Mouse (Mus musculus) MEL (cell line): ENCODE measurements at regions not wholly inside any gene's neighbourhood (a gene's known extent, or its start where the extent isn't known, plus 50 kb on each side); places are given as distances from the start of the nearest gene placed in this dataset.

Source experiments
- DNase-seq: peaks from one replicate; pipeline ENCODE4 v3.0.0; 2011; ENCODE audit warnings: low read depth, low spot score
- H3K27ac ChIP-seq: 2 replicates; pipeline ENCODE4 v1.5.1; 2012; ENCODE audit warnings: low read depth, mild to moderate bottlenecking, control low read depth, low read length, moderate library complexity; ENCODE audit not compliant: control insufficient read depth
- H3K27me3 ChIP-seq, 2 experiments: fragments of 150-350 bp in 1 of 2; sonication (generic) in 1 of 2; 2 replicates each; pipeline ENCODE4 v1.6.1; 2012; ENCODE audit warnings: low read length in 2 of 2, mild to moderate bottlenecking in 2 of 2, improper control_type of control experiment in 1 of 2, moderate library complexity in 1 of 2; ENCODE audit not compliant: insufficient read depth in 2 of 2, control insufficient read depth in 1 of 2
- H3K36me3 ChIP-seq, 2 experiments: 2 replicates each; pipeline ENCODE4 v1.6.1; 2012 to 2014; ENCODE audit warnings: low read length in 2 of 2, improper control_type of control experiment in 1 of 2, inconsistent platforms in 1 of 2, mild to moderate bottlenecking in 1 of 2; ENCODE audit not compliant: insufficient read depth in 2 of 2, control insufficient read depth in 1 of 2
- H3K4me1 ChIP-seq, 2 experiments: fragments of 150-350 bp in 1 of 2; sonication (generic) in 1 of 2; 2 replicates each; pipeline ENCODE4 v1.6.1; 2012; ENCODE audit warnings: low read length in 2 of 2, improper control_type of control experiment in 1 of 2, mild to moderate bottlenecking in 1 of 2; ENCODE audit not compliant: insufficient read depth in 2 of 2, control insufficient read depth in 1 of 2
- H3K4me3 ChIP-seq, 2 experiments: fragments of 150-350 bp in 1 of 2; sonication (generic) in 1 of 2; 2 replicates each; pipeline ENCODE4 v1.5.1; 2012; ENCODE audit warnings: low read depth in 2 of 2, low read length in 2 of 2, mild to moderate bottlenecking in 2 of 2, moderate library complexity in 2 of 2, control low read depth in 1 of 2, improper control_type of control experiment in 1 of 2; ENCODE audit not compliant: control insufficient read depth in 1 of 2, insufficient read depth in 1 of 2
- H3K79me2 ChIP-seq: 2 replicates; pipeline ENCODE4 v1.6.1; 2012; ENCODE audit warnings: mild to moderate bottlenecking, low read length, moderate library complexity; ENCODE audit not compliant: control insufficient read depth, poor library complexity, insufficient read depth
- H3K9ac ChIP-seq: 2 replicates; pipeline ENCODE4 v1.6.1; 2012; ENCODE audit warnings: low read depth, mild to moderate bottlenecking, control low read depth, low read length, moderate library complexity; ENCODE audit not compliant: control insufficient read depth, poor library complexity, severe bottlenecking
- H3K9me3 ChIP-seq: fragments of 150-350 bp; sonication (generic); replicated peaks from 2 replicates; pipeline ENCODE4 v1.6.1; 2012; ENCODE audit warnings: mild to moderate bottlenecking, low read length, improper control_type of control experiment, moderate library complexity; ENCODE audit not compliant: insufficient read depth
- BHLHE40 ChIP-seq: IDR thresholded peaks from 2 replicates; pipeline ENCODE4 v1.6.1; 2012; ENCODE audit warnings: low read depth, mild to moderate bottlenecking, inconsistent platforms, low read length, improper control_type of control experiment, borderline replicate concordance
- CHD2 ChIP-seq: IDR thresholded peaks from 2 replicates; pipeline ENCODE4 v1.6.1; 2011; ENCODE audit warnings: low read length, improper control_type of control experiment
- EP300 ChIP-seq, 2 experiments: IDR thresholded peaks; 2 replicates each; pipeline ENCODE4 v1.6.1; 2011; ENCODE audit warnings: improper control_type of control experiment in 2 of 2, low read length in 2 of 2, low read depth in 1 of 2, mild to moderate bottlenecking in 1 of 2
- NELFE ChIP-seq: IDR thresholded peaks from 2 replicates; pipeline ENCODE4 v1.6.1; 2011; ENCODE audit warnings: low read depth, low read length, improper control_type of control experiment
- RAD21 ChIP-seq: IDR thresholded peaks from 2 replicates; pipeline ENCODE4 v1.6.1; 2011; ENCODE audit warnings: mild to moderate bottlenecking, low read depth, low read length, improper control_type of control experiment
- SIN3A ChIP-seq: IDR thresholded peaks from 2 replicates; pipeline ENCODE4 v1.6.1; 2012; ENCODE audit warnings: low read length, improper control_type of control experiment, inconsistent platforms
- SMC3 ChIP-seq: IDR thresholded peaks from 2 replicates; pipeline ENCODE4 v1.6.1; 2011; ENCODE audit warnings: low read depth, low read length, improper control_type of control experiment
- UBTF ChIP-seq: IDR thresholded peaks from 2 replicates; pipeline ENCODE4 v1.6.1; 2012; ENCODE audit warnings: low read depth, mild to moderate bottlenecking, inconsistent platforms, low read length, improper control_type of control experiment, moderate library complexity, borderline replicate concordance; ENCODE audit not compliant: insufficient read depth
- USF1 ChIP-seq: IDR thresholded peaks from 2 replicates; pipeline ENCODE4 v1.6.1; 2014; ENCODE audit warnings: low read depth, mild to moderate bottlenecking, inconsistent platforms, low read length, improper control_type of control experiment, moderate library complexity
- USF2 ChIP-seq, 2 experiments: IDR thresholded peaks; 2 replicates each; pipeline ENCODE4 v1.6.1; 2011 to 2012; ENCODE audit warnings: improper control_type of control experiment in 2 of 2, low read length in 2 of 2, borderline replicate concordance in 1 of 2, inconsistent platforms in 1 of 2, low read depth in 1 of 2, mild to moderate bottlenecking in 1 of 2; ENCODE audit not compliant: insufficient read depth in 1 of 2
- ZMIZ1 ChIP-seq: IDR thresholded peaks from 2 replicates; pipeline ENCODE4 v1.6.1; 2012; ENCODE audit warnings: low read depth, mild to moderate bottlenecking, inconsistent platforms, low read length, improper control_type of control experiment, moderate library complexity
- ZNF384 ChIP-seq: IDR thresholded peaks from 2 replicates; pipeline ENCODE4 v1.6.1; 2012; ENCODE audit warnings: low read depth, mild to moderate bottlenecking, inconsistent platforms, low read length, improper control_type of control experiment

DNA sequence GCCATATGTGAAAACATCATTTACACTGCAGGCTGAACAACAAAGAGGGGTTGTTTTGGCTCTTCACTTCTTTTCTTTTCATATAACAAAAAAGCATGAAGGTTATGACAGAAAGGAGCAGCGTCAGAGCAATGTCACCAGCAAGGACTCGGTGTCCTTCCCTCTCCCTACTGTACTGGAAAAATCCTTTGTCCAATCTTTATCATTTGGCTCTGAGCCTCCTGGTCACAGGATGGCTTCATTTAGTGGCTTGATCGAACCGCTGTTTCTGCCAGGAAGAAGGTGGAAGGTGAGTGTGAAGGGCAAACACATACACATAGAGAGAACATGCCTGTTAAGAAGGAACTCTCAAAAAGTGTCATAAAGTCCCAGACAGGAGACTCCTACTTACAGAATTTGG, 735.9 kb upstream of the Adgrl2 start:
- no peaks in the 10 kb centered on the region; a peak in 1 of 4 replicates for H3K4me1 ChIP-seq
- no peaks in the 10 kb centered on the region for H3K27me3 ChIP-seq
- no peaks in the 10 kb centered on the region for H3K9me3 ChIP-seq
- no peak overlapping the region for H3K27ac ChIP-seq
- peaks cover 0 to 6% of the 10 kb centered on the region in 2 experiments; a peak in 1 of 4 replicates for H3K36me3 ChIP-seq
- no peak for TF ChIP-seq CHD2
- no peak overlapping the region for H3K4me3 ChIP-seq
- no peak for DNase-seq
- H3K79me2 ChIP-seq = no peaks in the 10 kb centered on the region
- no peak overlapping the region for H3K9ac ChIP-seq

DNA sequence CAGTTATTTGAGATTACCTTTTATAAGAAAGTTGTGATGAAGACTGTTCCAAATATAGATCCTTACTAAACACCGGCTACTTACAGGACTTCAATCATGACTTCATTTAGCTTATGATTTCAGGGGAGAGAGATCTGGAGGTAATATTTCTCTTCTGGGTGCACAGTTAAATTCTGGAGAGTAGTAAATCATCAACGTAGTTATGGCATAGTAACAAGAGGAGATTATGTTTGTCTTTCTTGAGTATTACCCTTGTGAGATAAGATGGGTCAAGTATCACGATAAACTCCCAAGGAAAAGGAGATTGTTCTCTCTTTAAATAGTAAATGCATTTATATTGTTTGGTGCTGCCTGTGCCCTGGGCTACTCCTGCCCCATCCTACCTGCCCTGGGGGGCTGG, 734.5 kb upstream of the Adgrl2 start:
- H3K9ac ChIP-seq = no peak overlapping the region
- peaks cover 0 to 2% of the 10 kb centered on the region in 2 experiments; a peak in 1 of 4 replicates for H3K36me3 ChIP-seq
- no peaks in the 10 kb centered on the region for H3K9me3 ChIP-seq
- no peaks in the 10 kb centered on the region for H3K4me1 ChIP-seq
- no peaks in the 10 kb centered on the region for H3K27me3 ChIP-seq
- H3K27ac ChIP-seq = no peak overlapping the region
- DNase-seq = no peak
- no peaks in the 10 kb centered on the region for H3K79me2 ChIP-seq
- H3K4me3 ChIP-seq = no peak overlapping the region
- TF ChIP-seq UBTF = no peak
- TF ChIP-seq BHLHE40 = no peak
- TF ChIP-seq EP300 (IDR thresholded peaks at IDR 0.05; ENCODE audit: low read depth in 1 of 2, low read length in 2 of 2) = no peak
- no peak for TF ChIP-seq NELFE
- no peak for TF ChIP-seq USF2 (IDR thresholded peaks at IDR 0.05; ENCODE audit: borderline replicate concordance in 1 of 2, insufficient read depth in 1 of 2, low read depth in 1 of 2, low read length in 2 of 2)
- TF ChIP-seq USF1 = no peak
- TF ChIP-seq RAD21 = no peak
- TF ChIP-seq ZNF384 = no peak

- no peaks in the 10 kb centered on the region for H3K79me2 ChIP-seq
- no peak overlapping the region for H3K27ac ChIP-seq
- no peaks in the 10 kb centered on the region for H3K9me3 ChIP-seq
- H3K4me1 ChIP-seq = no peaks in the 10 kb centered on the region
- no peak overlapping the region for H3K4me3 ChIP-seq
- H3K27me3 ChIP-seq = no peaks in the 10 kb centered on the region
- TF ChIP-seq USF1 (no peak), ZMIZ1 (no peak), SMC3 (no peak), SIN3A (no peak)
- no peak for DNase-seq
- H3K9ac ChIP-seq = no peak overlapping the region
- H3K36me3 ChIP-seq = no peaks in the 10 kb centered on the region
Observed at GRCm38 (mm10) chr3:149721832-149722231, 731.5 kb upstream of the Adgrl2 start.
